Mouse (Mus musculus) bone marrow macrophage, adult 2 months (primary cell): ENCODE results near the gene 1810065E05Rik.

Experiments used
- CTCF ChIP-seq: IDR thresholded peaks from 2 replicates; pipeline ENCODE4 v1.5.1; 2012; ENCODE audit warnings: low read depth, mild to moderate bottlenecking, low read length, moderate library complexity
- POLR2A ChIP-seq: IDR thresholded peaks from 2 replicates; pipeline ENCODE4 v1.6.1; 2012; ENCODE audit warnings: mild to moderate bottlenecking, low read depth, low read length, borderline replicate concordance

DNA sequence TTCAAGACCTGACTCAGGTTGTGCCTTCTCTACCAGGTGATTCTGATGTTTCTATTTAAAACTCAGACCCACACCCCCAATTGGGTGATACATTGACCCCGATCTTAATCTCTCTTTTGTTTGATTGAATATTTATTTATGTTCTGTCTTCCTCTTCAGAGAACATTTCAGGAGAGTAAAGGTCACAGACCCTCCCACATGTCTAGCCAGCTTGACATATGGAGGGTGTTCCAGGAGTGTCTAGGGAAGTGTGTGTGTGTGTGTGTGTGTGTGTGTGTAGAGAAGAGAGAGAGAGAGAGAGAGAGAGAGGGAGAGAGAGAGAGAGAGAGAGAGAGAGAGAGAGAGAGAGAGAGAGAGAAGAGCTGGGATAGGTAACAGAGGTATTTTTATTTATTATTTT, 43.2 kb upstream of the 1810065E05Rik start:
- TF ChIP-seq CTCF, result no peak
- TF ChIP-seq POLR2A, result no peak
